Mouse (Mus musculus) 416B (cell line): ENCODE measurements around the gene Tmem256.
A peak's percentile ranks its signal among the peaks of the same experiment; 100 is the strongest.

ENCODE experiments used
- DNase-seq: peaks from one replicate; pipeline ENCODE4 v3.0.0; 2011; ENCODE audit warnings: low read depth

The Tmem256 gene

DNA sequence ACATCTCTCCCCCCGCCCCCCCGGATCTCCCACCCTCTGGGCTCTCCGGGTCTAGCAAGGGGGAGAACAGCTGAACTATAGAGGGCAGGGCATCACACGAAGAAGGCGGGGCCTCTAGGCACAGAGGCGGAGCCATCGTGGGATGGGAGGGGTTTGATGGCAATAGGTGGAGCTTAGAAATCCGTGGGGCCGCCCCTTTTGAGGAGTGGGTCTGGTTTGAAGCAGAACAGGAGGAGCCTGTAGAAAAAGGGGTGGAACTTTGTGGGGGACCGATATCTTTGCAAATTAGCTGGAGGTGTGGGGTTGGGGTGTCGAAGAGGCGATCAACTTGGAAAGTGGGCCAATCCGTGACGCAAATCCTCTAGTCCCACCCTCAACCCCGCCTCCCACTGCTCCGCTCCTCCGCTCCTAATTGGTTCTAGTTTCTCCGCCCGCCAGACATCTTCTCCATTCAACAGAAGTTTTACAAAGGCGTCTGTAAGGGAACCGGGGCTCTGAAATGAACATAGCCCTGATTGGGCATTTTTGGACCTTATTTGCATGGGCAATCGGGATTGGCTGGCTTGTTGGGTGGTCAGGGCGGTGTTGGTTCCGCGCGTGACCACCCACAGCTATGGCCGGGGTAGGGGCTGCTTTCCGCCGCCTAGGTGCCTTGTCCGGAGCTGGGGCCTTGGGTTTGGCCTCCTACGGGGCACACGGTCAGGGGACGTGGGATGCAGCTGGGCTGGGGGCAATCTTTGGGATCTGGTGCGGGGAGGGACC is at the start of gene Tmem256:
Gene Tmem256, plus strand, starts transcription at position 563 of the 762 bp plus-strand sequence.
- DNase-seq = peak; percentile 100

DNA sequence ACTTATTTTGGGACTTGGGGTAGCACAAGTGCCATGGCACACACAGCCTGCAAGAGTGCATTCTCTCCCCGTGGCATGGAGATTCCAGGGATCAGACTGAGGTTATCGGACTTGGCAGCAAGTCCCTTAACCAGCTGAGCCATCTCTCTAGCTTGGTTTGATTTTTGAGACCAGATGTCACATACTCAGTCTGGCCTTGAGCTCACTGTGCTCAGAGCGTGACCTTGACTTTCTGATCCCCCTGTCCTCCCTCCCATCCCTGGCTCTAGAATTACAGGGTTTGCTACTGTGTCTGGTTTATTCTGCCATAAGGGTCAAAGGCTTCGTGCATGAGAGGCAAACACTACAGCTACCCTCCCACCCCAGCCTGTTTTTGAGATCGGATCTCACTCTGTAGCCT is 48.9 kb upstream of the Tmem256 start:
- DNase-seq = no peak

DNA sequence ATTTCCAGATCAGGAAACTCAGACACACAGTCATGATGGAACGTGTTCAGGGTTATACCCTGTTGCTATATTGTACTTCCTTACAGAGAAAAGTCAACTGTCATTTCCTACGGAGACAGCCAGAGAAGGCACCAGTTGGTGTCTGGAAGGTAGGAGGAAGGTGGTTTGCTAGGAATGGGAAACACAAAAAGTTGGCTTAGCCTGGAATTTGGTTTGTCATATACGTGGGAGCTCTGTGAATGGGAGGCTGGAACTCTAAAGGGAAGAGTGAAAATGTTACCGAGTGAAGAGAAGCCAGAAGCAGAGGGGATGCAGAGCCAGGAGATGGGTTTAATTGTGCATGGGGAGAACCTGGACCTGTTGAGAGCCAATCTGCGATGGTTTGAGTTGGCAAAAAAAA is 46.9 kb upstream of the Tmem256 start:
- no peak for DNase-seq

DNA sequence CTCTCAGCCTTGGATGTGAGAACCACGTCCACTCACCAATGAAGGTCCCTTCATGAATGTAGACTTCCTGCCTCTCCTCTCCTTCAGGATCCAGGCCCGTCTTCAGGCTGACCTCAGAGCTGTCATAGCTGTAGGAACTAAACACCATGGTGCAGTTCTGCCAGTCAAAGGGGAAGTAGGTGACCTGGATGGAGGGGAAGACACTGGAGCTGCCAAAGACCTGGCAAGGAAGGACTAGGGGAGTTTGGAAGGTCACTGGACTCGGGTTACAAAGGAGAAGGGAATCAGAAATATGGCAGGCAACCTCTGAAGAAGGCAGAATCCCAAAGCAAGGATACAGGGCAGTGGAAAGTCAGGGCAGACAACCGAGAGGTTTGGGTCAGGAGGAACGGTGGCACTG is 44.9 kb upstream of the Tmem256 start:
- no peak for DNase-seq

DNA sequence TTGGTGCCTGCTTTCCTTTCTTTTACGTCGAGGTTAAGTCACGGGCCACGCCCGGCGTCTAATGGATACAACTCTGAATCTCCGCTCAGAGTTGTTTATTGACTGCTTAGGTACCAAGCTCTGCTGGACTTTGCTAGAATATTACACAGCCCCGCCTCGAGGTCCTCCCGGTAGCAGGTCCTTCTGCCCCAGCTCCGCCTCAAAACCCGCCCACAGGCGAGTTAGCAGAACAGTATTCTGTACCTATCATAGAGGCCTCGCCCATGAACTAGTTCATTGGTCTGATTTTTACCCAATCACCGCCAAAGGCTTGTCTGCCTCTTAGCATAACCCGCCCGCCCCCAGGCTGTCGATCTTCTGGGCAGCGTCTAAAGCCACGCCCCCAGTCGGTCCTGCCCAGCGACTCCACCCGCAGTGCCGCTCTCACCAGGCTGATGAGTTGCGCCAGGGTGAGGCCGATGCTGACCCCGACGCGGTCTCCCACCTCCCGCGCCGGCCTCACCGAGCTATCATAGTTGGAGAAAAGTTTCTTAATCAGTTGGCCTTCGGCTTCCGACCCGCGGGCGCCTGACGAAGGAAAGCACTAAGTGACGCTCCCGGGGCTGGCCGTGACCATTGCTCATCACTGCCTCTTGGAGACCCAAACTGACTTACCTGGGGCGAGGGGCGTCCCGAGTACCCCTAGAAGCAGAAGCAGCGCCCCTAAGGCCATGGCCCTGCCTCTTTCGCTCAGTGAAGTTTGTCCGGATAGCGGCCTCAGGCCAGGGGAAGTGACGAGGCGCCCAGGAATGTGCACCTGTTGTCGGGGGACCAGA is 42.9 kb upstream of the Tmem256 start, which contains the start of gene Chrnb1:
Gene Chrnb1, minus strand, starts transcription at position 776 of the 815 bp plus-strand sequence.
- DNase-seq = peak; percentile 99

DNA sequence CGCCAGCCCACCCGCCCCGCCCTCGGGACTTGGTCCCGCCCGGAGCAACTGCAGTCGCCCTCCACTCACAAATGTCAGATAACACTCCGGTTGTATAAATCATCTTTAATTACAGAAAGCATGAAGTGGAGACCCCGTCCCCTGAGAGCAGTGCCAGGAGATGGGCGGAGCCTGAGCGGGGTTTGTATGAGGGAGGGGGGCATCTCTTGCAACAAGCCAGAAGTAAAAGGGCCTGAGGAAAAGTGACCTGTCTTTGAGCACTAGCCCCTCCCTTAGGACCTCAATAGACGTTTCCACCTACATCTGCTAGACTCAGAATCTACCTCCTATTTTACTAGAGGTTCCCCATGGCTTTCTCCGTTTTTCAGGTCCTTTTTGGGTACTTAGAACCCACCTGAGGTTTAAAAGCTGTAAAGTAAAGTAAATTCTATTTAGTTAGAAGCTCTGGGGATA is 42.3 kb upstream of the Tmem256 start:
- DNase-seq = no peak

DNA sequence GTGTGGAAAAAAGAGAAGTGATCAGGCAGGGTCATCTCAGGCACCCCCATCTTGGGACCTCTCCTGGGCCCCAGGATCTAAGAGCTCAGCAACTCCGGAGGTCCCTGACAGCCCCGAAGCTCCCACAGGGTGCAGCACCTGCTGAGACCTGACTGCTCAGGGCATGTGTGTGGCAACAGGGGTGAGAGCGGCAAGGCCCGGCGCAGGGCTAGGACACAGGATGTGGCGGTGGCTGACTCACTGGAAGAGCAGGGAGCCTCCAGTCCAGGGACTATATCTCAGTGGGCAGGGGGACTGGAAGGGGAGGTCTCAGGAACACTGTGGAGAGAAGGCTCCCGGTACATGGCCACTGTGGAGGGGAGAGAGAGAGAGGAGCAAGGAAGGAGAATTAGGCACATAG is 40.4 kb upstream of the Tmem256 start:
- peak; percentile 49 for DNase-seq

DNA sequence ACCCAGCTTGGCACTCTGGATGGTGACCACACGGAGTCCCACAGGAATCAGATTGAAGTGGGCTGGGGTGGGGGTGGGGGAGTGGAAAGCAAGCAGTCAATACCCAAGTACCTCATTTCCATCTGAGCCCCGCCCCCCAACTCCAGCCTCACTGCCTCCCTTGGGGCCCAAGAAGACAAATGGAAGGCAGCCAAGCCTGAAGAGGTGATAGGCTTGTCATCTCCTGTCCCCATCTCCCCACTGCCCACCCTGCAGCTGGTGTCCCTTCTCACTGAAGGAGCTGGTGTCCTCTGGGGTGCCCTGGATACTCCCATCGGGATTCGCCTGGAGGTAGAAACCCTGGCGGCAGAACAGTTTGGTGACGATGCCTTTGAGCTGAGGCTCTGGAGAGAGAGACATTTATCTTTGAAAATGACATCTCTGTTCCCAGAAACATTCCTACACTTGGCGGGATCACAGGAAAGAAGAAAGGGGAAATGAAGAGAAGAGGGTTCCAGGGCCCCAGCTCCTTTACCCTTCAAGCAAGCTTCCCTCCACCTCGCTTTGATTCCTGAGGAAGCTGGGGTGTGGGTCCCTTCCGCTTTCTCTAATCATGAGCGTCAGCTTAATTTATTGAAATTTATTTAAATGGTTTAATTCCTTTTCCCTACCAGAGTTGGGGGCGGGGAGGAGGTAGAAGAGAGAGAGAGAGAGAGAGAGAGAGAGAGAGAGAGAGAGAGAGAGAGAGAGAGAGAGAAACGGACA is 38.7 kb upstream of the Tmem256 start:
- DNase-seq = no peak

DNA sequence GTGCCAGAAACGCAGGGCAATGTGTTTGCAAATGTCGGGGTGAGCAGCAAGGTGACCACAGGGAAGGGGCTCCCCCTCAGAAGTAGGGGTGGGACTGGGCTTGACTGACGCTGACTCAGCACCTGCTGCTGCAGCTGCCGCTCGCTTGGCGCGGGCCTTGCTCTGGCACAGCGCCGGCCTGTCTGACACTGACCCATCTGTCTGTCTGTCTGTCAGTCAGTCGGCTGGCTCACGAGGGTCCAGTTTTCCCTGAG is 38.2 kb upstream of the Tmem256 start:
- no peak for DNase-seq

DNA sequence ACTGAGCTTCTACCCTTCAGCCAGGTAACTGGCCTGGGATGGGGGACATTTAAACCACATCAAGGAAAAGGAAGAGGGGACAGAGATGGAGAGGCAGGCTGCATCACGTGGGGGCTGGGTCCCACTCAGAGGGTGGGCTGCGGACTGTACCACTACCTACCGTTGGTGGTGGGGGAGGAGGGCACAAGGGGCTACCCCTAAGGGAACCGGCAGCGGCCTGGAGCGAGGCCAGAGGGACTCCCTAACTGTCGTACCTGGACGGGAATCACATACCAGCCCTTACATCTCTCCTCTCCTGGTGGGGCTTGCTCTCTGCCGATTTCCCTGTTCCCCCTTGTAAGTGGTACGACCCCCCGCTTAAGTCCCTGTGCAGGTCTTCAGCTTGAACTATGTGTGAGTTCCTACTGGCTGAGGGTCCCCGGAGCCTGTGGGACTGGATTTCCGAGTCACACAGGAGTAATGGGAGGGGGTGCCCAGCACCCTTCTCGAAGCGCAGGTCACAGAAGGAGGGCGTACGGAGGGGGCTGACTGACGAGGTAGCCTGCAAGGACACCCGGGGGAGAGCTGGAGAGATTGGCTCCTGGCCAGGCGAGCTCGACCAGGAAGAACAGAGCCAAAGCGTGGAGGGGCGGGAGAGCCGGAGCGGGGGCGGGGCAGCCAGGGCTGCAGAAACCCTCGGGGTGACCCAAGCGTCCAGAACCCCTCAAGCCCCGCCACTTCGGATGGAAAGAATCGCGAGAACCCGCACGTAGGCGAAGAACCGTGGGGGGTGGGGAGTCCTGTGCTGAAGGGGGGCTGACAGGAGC is 37.7 kb upstream of the Tmem256 start:
- no peak for DNase-seq

DNA sequence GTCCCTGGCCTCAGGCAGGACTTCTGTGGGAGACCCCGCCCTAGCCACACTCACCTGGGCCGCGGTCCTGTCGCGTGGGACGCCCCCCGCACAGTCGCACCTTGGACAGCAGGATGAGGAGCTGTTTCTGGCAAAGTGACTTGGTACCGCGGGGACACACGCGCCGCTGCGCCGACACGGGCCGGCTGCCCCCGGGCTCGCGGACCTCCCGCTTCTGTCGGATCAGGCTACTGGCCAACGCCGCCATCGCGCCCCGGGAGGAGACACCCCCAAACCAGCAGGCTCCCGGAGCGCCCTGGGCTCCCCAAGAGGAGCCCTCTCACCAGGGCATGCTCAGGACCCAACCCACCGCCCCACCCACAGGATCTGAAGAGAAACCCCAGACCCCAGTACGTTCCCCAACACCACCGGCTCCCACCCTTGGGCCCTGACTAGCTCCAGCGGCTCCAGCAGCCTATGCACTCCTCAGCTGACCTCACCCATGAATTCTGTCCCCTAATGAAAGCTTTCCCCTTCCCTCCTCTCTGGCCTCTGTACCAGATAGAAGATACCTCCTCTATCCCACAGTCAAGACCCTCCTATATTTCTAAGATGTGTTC is 36.8 kb upstream of the Tmem256 start, which contains the start of gene Fgf11:
Gene Fgf11, minus strand, starts transcription at position 479 of the 599 bp plus-strand sequence.
- no peak for DNase-seq

DNA sequence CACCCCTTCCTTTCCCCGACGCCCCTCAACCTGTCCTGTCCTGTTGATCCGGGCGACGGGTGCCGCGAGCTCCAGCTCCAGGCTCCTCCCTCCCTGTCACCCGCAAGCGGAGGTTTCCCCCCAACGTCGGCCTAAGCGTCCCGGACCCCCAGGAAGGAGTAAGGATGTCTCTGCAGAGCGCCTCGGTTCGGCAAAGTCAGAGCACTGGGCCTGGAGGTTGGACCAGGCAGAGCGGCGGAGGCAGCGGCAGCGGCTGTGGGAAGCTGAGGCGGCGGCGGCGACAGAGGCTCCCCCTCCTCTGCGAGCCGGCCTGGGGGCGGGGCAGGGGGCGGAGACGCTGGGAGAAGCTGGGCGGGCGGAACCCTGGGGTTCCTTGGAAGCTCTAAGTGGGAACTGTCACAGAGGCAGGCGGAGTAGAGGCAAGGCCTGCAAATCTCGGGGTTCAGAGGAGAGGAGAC is 35.6 kb upstream of the Tmem256 start:
- DNase-seq = peak; percentile 70

DNA sequence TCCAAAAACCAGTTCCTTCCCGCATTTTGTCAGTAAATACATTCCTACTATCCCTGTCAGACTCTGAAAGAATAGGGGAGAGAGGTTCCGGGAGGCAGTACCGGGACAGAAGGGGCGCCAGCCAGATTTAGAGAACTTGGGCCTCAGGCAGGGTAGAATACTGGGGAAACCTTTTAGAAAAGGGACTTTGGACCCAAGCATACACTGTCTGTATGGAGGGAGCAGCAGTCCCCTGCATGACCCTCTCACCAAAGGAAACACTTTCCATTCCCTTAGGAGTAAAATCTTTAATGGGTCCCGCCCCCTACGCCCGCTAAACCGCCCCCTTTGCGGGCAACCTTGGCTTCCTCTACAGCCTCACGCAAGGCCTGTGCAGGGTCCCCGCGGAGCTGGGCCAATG is 35.0 kb upstream of the Tmem256 start:
- peak; percentile 24 for DNase-seq

DNA sequence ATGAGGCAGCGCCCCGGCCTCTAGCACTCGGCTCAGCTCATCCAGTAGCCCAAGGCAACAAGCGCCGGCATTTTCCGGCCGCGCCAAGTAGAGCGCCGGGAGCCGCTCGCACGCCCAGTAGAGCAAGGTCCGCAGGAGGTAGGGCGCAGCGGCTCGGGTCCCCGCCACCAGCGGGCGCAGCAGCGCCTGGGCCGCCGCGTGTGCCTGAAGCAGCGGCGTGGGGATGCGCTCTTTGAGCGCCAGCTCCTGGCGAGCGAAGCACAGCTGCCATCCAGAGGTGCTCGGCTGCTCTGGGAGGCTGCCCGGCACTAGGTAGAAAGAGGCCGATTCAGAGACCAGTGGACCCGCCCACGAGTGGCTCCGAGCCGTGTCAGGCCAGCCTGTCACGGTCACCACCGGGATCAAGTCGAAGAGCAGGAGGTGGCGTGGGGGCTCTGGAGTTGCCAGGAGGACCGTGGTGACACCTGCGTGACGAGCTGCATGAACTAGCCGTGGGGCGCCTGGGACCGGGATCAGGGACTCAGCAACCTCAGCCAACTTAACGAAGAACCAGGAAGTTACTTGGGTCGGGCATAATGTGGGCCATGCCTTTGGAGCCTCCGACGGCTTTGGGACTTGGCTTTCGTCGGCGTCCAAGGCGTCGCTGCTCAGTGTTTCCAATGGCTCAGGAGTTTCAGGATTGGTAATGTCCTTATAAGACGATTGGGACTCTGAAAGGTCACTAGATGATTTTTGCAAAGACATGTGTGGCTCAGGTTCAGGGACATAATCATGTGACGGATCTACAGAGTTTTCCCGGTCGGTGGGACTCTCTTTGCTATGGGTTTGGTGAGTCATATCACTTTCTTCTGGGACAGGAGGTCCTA is 34.3 kb upstream of the Tmem256 start:
- peak; percentile 52 for DNase-seq

DNA sequence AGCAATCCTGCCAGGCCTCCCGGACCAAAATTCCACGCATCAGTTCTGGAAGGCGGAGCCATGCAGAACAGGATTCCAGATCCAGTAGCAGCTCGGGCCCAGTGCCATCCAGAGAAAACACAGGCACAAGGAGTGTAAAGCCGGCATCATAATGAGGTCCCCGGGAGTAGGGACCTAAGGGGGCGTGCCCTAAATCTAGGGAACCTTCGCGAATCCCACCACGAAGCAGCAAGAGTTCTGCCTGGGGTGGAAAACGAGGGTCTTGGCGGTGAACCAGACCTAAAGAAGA is 33.7 kb upstream of the Tmem256 start:
- DNase-seq = no peak

DNA sequence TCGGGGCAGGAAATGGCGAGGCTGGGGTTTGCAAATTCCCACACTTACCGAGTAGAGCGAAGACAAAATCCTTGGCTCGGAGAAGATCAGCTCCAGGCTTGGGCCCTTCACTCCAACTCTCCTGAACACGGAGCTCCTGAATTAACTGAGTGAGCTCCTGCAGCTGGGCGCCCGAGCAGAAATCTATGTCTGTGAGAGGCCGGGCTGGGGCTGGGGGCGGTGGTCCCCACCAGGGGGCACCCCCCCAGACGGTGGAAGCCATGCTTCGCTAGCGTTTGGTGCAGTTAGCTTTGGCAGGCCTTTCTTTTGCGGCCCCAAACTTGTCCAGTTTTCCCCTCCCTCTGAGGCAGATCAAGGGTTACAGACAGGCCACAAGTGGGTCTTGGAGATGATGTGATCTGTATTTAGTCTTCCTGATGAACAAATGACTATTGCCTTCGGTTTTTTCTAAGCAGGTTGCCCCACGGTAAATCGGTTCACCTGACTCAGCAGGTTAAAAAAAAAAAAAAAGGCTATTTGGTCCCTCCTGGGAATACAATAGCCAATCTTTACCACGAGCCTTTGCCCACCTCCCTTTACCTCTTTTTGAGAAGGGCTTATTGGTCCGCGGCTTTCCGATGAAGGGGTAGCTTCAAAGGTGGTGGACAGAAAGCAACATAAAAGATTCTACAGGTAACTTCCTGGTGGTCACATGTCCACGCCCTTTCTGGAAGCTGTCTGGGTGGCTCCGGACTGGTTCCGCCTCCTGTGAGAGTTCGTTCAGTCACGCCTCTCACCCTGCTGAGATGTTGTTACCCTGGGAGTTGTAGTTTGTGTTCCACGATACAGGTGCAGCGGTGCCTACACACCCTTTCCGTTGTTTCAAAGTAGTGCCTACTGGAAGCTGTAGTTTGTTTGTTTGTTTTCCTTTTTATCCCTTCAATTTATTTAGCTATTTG is 33.1 kb upstream of the Tmem256 start, which contains the start of gene Tmem102:
Gene Tmem102, minus strand, starts transcription at position 653 of the 938 bp plus-strand sequence.
- DNase-seq = no peak

DNA sequence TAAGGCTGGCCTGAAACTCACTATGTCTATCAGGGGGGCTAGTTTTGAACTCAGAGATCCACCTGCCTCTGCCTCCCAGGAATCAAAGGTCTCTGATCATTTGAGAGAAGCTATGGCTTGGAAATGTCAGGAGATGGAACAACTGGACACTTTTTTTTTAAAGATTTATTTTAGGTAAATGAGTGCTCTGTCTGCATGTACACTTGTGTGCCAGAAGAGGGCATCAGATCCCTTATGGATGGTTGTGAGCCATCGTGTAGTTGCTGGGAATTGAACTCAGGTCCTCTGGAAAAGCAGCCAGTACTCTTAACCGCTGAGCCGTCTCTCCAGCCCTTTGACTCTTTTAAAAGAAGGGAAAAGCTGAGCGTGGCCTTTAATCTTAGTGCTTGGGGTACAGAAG is 31.9 kb upstream of the Tmem256 start:
- peak; percentile 34 for DNase-seq

DNA sequence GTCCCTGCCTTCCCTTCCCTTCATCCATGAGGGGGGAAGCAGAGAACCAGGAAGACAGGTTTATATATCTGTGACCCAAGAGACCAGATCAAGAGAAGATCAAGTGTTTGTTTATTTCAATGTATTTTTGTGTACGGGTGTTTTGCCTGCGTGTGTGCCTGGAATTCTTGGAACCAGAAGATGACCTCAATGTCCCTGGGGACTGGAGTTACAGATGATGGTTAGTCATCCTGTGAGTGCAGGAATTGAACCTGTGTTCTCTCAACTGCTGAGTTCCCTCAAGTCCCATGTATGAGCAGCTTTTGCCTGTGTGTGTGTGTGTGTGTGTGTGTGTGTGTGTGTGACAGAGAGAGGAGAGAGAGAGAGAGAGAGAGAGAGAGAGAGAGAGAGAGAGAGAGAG is 30.7 kb upstream of the Tmem256 start:
- no peak for DNase-seq

DNA sequence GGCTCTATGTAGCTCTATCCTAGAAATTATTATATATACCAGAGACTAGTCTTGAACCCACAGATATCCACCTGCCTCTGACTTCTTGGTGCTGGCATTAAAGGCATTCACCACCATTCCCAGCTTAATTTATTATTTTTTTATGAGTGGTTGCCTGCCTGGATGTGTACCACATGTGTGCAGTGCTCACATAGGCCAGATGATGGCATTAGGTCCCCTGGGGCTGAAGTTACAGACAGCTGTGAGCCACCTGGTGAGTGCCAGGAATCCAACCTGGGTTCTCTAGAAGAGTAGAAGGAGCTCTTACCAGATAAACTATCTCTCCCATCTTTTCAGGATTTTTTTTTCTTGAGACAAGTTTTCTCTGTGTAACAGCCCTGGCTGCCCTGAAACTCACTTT is 28.0 kb upstream of the Tmem256 start:
- DNase-seq = no peak
